Mouse (Mus musculus) v-Abl transformed pro-B cells (cell line): ENCODE measurements around the gene Csrp2.

ENCODE experiments used
- in situ Hi-C, 2 experiments: fragments of 400-800 bp; cut with MboI; formaldehyde crosslinking; loops; one replicate each; pipeline ENCODE4 v1.15.1; 2025; ENCODE audit not compliant: unreplicated experiment in 2 of 2

The Csrp2 gene

GRCm38 (mm10) chr10:110929756-110930155 lies 10.2 kb downstream of the Csrp2 start:
- in situ Hi-C loops = no loop called here

DNA sequence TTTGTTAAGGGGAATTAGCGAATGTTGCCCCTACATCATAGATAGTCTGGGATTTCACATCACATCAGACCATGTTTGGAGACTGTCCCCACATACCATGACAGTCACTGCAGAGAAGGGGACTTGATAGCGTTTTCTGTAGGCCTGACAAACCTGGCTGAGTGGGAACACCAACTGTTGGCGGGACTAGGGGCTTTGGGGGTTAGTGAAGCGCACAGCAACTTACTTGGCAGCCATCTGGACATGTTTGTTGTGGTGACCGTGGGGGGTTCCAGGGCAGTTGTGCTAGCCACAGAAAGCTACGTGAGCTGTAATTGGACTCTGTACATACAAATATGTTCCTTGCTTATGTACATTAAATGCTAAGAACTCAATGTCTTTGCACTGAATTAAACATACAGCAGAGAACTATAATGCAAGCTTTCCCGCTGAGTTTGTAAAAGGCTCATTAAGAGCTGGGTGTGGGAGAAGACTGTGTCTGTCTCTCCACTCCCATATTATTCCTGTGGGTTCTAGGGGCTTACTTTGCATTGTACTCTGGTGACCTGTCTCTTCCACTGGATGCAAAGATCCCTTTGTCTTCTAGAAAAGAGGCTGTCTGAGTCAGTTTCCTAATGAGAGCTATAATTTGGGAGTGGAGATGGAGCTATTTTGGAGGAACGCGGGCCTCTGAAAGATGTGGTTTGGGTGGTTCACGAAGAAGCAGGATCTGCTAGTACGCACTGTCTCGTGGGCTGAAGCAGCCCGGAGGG lies 11.7 kb downstream of the Csrp2 start:
- in situ Hi-C loops = no loop called here

DNA sequence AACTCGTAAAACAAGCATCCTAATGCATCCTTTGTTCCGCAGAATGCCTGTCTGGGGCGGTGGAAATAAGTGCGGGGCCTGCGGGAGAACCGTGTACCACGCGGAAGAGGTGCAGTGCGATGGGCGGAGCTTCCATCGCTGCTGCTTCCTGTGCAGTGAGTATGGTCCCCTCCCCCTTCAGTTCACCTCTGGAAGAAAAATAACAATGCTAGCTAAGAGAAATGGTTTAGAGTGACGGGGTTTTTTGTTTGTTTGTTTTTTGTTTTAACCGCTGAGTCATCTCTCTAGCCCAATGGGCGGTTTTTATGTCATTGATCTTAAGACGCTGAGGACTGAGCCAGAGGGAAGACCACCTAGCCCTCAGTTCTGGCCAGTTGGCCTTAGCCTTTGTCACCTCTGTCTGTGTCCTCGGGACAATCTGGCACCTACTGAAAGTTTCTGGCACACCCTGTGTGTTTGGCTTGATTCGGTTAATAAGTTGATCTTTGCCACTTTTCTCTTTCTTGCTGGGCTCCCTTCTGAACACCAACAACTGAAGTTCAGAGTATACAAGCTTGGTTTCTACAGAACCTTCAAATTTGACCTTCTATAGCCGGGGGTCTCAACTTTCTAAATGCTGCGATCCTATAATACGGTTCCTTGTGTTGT lies 12.4 kb downstream of the Csrp2 start:
- in situ Hi-C loops = no loop called here

DNA sequence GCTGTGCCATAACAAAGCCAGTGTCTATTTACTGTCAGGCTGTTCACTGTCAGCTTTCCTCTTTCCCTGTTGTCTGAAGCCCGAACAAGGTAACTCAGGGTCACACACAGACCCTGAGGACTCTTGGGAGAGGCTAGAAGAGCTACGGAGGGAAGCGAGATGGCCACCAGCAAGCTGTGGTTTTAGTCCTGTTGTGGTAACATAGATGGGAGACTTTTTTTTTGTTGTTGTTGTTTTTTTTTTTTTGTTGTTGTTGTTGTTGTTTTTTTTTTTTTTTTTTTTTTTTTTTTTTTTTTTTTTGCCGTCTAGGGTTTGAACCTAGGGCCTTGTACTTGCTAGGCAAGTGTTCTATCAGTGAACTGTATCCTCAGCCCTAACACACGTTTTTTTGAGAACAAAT lies 14.0 kb downstream of the Csrp2 start:
- in situ Hi-C loops = no loop called here

GRCm38 (mm10) chr10:110935081-110935480 lies 15.5 kb downstream of the Csrp2 start:
- in situ Hi-C loops = no loop called here

DNA sequence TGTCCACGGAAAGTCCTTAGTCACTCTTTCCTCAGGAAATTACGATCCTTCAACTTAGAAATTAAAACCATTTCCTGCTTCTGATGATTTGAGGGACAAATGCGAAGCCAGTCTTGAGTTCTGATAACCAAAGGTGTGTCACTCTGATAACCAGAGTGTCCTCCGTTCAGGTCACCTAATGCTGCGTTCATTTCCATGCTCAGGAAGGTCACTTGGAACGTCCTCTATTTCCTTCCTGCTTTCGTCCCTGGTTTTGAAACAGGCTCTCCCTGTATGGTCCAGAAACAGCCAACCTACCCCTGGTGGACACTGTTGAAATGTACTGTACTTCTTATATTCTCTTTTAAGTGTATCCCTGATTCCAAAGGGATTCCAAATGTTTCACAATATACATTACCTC lies 16.1 kb downstream of the Csrp2 start:
- in situ Hi-C loops = no loop called here

DNA sequence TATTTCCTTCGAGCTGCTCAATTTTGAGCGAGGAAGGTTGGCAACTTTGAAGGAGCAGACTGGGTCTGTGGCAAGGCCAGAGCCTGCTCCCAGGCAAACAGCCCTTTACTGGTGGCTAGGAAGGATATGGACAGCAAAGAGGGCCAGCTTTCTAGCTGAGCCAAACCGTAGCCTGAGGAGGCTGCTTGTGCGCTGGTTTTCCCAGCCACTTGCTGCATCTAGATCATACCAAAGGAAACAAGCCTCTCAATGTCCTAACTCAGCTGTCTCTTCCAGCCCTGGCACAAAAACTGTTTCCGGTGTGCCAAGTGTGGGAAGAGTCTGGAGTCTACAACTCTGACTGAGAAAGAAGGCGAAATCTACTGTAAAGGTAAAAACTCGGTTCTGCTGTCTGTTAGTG lies 18.8 kb downstream of the Csrp2 start:
- in situ Hi-C loops = no loop called here

GRCm38 (mm10) chr10:110938841-110939549 lies 19.4 kb downstream of the Csrp2 start:
- in situ Hi-C loops = no loop called here

DNA sequence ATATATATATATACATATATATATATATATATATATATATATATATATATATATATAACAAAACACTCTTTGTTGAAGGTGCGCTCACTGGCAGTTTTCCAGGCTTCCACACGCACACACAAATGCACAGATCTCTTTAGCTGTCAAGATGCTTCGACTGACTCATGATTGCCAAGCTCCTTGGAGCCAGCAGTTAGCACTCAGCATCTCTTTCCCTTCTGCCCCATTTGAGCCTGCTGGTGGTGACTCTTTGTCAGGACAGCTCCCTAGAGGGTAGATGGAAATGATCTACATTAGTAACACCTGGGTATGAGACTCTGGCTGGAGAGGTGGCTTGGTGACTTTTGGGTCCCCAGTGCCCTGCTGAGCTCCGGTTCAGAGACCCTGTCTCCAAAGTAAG lies 20.1 kb downstream of the Csrp2 start:
- in situ Hi-C loops = no loop called here

DNA sequence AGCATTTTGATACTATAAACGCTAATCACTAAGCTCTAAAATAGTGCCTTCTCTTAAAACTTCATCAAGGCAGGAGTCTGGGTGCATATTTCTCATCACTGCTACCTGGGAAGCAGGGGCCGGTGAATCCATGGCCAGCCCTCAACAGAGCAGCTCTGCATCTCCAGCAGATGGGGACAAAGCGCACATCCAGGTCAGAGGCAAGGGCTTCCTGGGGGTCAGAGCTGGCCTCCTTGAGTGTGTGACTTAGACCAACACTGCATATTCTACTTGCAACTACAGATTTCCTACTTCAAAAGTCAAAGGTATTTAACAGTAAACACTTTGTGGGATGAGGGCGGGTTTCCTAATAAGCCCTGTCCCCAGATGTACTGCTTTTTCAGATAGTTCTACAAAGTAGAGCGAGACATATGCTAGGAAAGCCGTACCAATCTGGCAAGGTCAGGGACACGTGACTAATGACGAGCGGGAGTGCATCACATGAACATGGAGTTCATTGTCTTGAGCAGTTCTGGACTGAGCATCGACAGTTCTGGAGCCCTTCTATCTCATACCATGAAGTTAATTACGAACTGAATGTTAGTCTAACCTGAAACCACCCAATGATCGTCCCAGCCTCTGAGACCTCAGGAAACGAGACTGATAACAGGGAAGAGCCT lies 21.3 kb downstream of the Csrp2 start:
- in situ Hi-C loops = no loop called here

- in situ Hi-C loops = no loop called here
Observed at GRCm38 (mm10) chr10:110941968-110942367, 22.4 kb downstream of the Csrp2 start.

- in situ Hi-C loops = no loop called here
Observed at GRCm38 (mm10) chr10:110942806-110943205, 23.2 kb downstream of the Csrp2 start.

GRCm38 (mm10) chr10:110944175-110944574 lies 24.6 kb downstream of the Csrp2 start:
- in situ Hi-C loops = no loop called here

DNA sequence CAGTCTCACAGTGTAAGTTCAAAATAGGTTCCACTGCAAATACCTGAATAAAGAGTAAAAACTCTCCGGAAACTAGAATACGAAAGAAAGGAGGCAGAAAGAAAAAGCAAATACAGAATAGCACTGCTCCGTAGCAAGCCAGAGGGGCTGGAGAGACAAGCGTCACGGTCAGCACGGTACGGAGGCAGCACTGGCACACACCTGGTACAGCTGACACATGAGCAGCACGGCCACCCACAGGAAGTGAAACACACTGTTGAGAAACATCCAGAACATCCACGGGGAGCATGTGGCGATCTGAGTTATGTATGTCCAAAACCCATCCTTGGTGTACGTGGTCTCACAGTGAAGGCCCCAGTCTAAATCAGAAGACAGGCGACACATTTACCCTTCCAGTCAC lies 26.4 kb downstream of the Csrp2 start:
- in situ Hi-C loops = no loop called here

- in situ Hi-C loops = no loop called here
Observed at GRCm38 (mm10) chr10:110947574-110947973, 28.0 kb downstream of the Csrp2 start.

- in situ Hi-C loops = no loop called here
Observed at GRCm38 (mm10) chr10:110951112-110951511, 31.5 kb downstream of the Csrp2 start.

DNA sequence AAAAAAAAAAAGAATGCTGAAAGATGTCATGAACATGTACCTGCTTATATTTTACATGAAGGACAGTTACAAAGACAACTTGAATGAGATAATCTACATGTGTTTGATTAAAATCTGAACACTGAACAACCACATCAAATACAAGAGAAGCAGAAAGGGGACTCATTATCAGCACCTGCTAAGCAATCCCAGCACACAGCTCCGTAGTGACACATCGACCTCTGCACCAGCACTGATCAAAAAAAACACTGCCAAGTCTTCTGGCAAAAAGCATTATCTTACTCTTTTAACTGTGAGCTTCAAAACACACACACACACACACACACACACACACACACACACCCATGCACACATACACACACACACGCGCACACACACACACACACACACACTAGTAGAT lies 32.2 kb downstream of the Csrp2 start:
- in situ Hi-C loops = no loop called here

- in situ Hi-C loops = no loop called here
Observed at GRCm38 (mm10) chr10:110952271-110952670, 32.7 kb downstream of the Csrp2 start.

GRCm38 (mm10) chr10:110952937-110953451 lies 33.4 kb downstream of the Csrp2 start:
- in situ Hi-C loops = no loop called here

GRCm38 (mm10) chr10:110958879-110959278 lies 39.3 kb downstream of the Csrp2 start:
- in situ Hi-C loops = no loop called here

DNA sequence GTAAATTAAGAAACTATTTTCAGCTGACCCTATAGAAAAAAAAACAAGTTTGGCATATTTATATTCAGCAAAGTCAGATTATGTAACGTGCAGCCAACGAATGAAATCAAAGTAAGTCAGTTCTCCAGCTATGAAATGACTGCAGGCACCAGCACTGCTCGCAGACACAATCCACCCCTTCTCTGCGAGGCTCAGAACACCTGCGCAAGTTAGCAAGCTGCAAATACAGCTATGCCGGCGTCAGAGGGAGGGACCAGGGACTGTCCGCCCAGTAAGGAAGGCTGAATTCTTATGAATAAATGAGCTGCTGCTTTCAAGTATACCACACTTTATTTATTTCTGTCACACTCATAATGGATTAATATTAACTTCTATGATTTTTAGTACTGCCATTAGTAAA lies 40.2 kb downstream of the Csrp2 start:
- in situ Hi-C loops = no loop called here
